Mouse (Mus musculus) midbrain, postnatal 0 days (tissue): Measurements from ENCODE around the gene Sept9. TPM values are rescaled to one million over a fixed set of nuclear protein-coding genes. Genes with fewer than 3 reads are reported as not detected.
A peak's percentile ranks its signal among the peaks of the same experiment; 100 is the strongest.

Source experiments
- ATAC-seq: fragments of 200-750 bp; cut with Nextera tagmentation; 2 replicates; pipeline ENCODE4 v1.8.0; 2017; ENCODE audit warnings: moderate number of reproducible peaks, mild to moderate bottlenecking, moderate TSS enrichment, moderate library complexity; ENCODE audit not compliant: low FRiP score
- DNase-seq: peaks from one replicate; pipeline ENCODE4 v3.0.0-alpha.2; 2015; ENCODE audit warnings: low spot score
- H3K27ac ChIP-seq: fragments of 300-500 bp; sonication (generic); 2 replicates; pipeline ENCODE4 v1.5.1; 2014; ENCODE audit warnings: low read depth, mild to moderate bottlenecking, low read length, mixed read lengths
- H3K27me3 ChIP-seq: fragments of 300-500 bp; sonication (generic); 2 replicates; pipeline ENCODE4 v1.6.1; 2014; ENCODE audit warnings: low read length, control low read depth, mixed read lengths; ENCODE audit not compliant: insufficient read depth
- H3K36me3 ChIP-seq: fragments of 300-500 bp; sonication (generic); 2 replicates; pipeline ENCODE4 v1.6.1; 2014; ENCODE audit warnings: low read length, control low read depth, mixed read lengths; ENCODE audit not compliant: insufficient read depth
- H3K4me1 ChIP-seq: fragments of 300-500 bp; sonication (generic); 2 replicates; pipeline ENCODE4 v1.6.1; 2014; ENCODE audit warnings: mild to moderate bottlenecking, control low read depth, antibody characterized with exemption, low read length, mixed read lengths; ENCODE audit not compliant: insufficient read depth
- H3K4me2 ChIP-seq: fragments of 300-500 bp; sonication (generic); 2 replicates; pipeline ENCODE4 v1.6.1; 2014; ENCODE audit warnings: low read depth, mild to moderate bottlenecking, low read length, mixed read lengths; ENCODE audit not compliant: poor library complexity, severe bottlenecking
- H3K4me3 ChIP-seq: fragments of 300-500 bp; sonication (generic); 2 replicates; pipeline ENCODE4 v1.5.1; 2014; ENCODE audit warnings: low read depth, mild to moderate bottlenecking, low read length, moderate library complexity
- H3K9ac ChIP-seq: fragments of 300-500 bp; sonication (generic); replicated peaks from 2 replicates; pipeline ENCODE4 v1.6.1; 2014; ENCODE audit warnings: mild to moderate bottlenecking, low read length, moderate library complexity, mixed read lengths; ENCODE audit not compliant: poor library complexity, severe bottlenecking
- H3K9me3 ChIP-seq: fragments of 300-500 bp; sonication (generic); 2 replicates; pipeline ENCODE4 v1.6.1; 2016; ENCODE audit warnings: low read length, control low read depth
- CTCF ChIP-seq: IDR thresholded peaks from 2 replicates; pipeline ENCODE4 v1.5.1; 2016; ENCODE audit warnings: antibody characterized with exemption, mild to moderate bottlenecking
- WGBS: fragments of 180-500 bp; shearing (Covaris S2); extraction: QIAGEN DNeasy Blood & Tissue Kit; methylation state at CpG from one replicate; pipeline ENCODE4 v1.1.7; 2014; 5-methylcytosine and 5-hydroxymethylcytosine counted together
- polyA plus RNA-seq: library from polyadenylated mRNA; unstranded; fragments of >200 nt; fragmentation: Nextera tagmentation; extraction: Ambion mirVana; gene quantifications from 2 replicates; pipeline ENCODE4 v1.2.1, GENCODE M21; 2015
- total RNA-seq: library from RNA; depleted of rRNA; stranded (reverse); fragments of >200 nt; gene quantifications from 2 replicates; pipeline ENCODE4 v1.2.3, GENCODE M21; 2014

Sept9 gene
- total and polyA plus RNA-seq, 2 experiments from 2014 or later = 95.3 to 105 TPM

DNA sequence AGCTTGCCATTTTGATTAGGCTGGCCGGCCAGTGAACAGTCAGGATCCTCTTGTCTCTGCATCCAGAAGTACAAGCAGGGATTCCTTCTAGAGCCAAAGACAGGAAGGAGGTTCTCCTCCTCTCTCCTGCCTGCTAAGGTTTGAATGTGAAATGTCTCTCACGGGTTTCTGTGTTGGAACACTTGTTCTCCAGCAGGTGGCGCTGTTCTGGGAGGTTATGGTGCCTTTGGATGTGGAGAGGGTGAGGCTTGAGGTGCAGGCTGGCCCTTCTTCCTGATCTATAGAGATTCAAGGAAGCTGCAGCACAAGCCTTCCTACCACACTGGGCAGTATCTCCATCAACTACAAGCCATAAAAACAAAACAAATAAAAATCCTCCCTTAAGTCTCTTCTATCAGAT, 167.0 kb downstream of the Sept9 start:
- no peak overlapping the region for H3K27ac ChIP-seq
- H3K27me3 ChIP-seq = no peaks in the 10 kb centered on the region
- peaks cover 10% of the 10 kb centered on the region; the same call in 1 of the 2 replicates for H3K36me3 ChIP-seq
- peak; percentile 90 for TF ChIP-seq CTCF
- no peak for ATAC-seq
- no peaks in the 10 kb centered on the region for H3K9me3 ChIP-seq
- no peaks in the 10 kb centered on the region; the same call in 1 of the 2 replicates for H3K4me1 ChIP-seq
- 21% methylated on average over 3 of the region's 3 CpGs for WGBS
- peak; percentile 60 for DNase-seq
- H3K9ac ChIP-seq = no peak overlapping the region
- H3K4me3 ChIP-seq = no peak overlapping the region
- no peak overlapping the region for H3K4me2 ChIP-seq

DNA sequence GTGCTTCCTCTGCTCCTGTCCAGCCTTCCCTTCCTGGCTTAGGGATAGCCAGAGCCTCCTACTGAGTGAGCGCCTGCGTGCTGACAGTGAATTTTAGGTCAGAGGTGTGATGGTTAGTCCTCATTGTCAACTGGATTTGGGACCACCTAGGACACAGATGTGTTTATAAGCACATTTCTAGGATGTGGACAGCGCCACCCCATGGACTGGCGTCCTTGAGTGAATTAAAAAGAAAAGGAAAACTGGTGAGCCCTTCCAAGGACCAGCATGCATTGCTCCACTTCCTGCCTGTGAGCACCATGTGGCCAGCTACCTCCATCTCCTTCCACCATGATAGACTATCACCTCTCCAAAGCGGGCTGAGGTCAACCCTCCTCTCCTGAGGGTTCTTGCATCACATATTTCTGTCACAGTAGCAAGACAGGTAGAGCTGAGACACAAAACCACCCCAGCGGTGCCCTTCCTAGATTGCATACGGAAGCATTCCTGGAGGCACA, 167.4 kb downstream of the Sept9 start:
- Histone ChIP-seq H3K9me3 (no peaks in the 10 kb centered on the region), H3K4me1 (no peaks in the 10 kb centered on the region; the same call in 1 of the 2 replicates), H3K4me3 (no peak overlapping the region), H3K27me3 (no peaks in the 10 kb centered on the region), H3K27ac (no peak overlapping the region), H3K4me2 (no peak overlapping the region), H3K36me3 (peaks cover 5% of the 10 kb centered on the region; the same call in 1 of the 2 replicates), H3K9ac (no peak overlapping the region)
- DNase-seq (no peak), ATAC-seq (no peak)
- 74% methylated on average over 7 of the region's 7 CpGs for WGBS
- peak; percentile 4; the same call in 1 of the 2 replicates for TF ChIP-seq CTCF

DNA sequence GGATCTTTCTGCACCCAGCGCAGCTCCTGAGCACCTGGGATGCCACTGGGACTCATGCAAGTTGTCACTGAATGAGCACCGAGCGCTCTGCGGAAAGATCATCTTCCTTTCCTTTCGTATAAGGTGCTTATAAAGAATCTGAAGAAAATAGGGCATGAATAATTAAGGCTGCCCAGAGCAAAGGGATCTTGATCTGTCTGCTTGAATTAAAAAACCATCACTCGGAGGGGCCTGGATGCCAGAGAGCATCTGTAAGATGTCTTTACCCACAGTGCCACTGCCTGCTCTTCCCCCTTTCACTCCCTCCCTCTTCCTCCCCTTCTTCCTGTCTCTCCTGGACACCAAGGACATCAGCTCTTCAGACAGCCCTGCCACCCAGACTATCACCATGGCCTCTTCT, 168.5 kb downstream of the Sept9 start:
- Histone ChIP-seq H3K27me3 (no peaks in the 10 kb centered on the region), H3K4me2 (no peak overlapping the region), H3K36me3 (no peaks in the 10 kb centered on the region), H3K4me3 (no peak overlapping the region), H3K27ac (no peak overlapping the region), H3K9ac (no peak overlapping the region), H3K9me3 (no peaks in the 10 kb centered on the region), H3K4me1 (no peaks in the 10 kb centered on the region; the same call in 1 of the 2 replicates)
- no peak for TF ChIP-seq CTCF
- DNase-seq (no peak), ATAC-seq (no peak)
- 55% methylated on average over 6 of the region's 6 CpGs for WGBS

DNA sequence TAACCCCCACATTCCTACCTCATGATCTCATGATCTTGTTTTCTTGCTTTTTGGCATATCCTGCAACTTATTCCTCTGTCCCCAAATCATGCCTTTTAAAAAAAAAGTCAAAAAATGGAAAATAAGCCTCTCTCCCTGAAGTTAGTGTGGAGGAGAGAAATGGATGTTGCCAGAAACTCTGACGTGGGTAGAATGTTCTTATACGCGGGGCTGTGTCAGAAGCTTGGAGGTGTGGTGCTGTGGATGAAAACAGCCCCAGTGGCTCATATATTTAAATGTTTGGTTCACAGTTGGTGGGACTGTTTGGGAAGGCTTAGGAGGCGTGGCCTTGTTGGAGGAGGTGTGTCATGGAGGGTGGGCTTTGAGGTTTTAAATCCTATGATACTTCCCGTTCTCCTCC, 169.9 kb downstream of the Sept9 start:
- H3K27me3 ChIP-seq = no peaks in the 10 kb centered on the region
- no peak overlapping the region for H3K9ac ChIP-seq
- no peak overlapping the region for H3K4me2 ChIP-seq
- no peak for DNase-seq
- H3K27ac ChIP-seq = no peak overlapping the region
- no peaks in the 10 kb centered on the region for H3K9me3 ChIP-seq
- H3K4me1 ChIP-seq = no peaks in the 10 kb centered on the region; the same call in 1 of the 2 replicates
- 90% methylated on average over 5 of the region's 5 CpGs for WGBS
- ATAC-seq = no peak
- no peak overlapping the region for H3K4me3 ChIP-seq
- H3K36me3 ChIP-seq = no peaks in the 10 kb centered on the region
- TF ChIP-seq CTCF = no peak

DNA sequence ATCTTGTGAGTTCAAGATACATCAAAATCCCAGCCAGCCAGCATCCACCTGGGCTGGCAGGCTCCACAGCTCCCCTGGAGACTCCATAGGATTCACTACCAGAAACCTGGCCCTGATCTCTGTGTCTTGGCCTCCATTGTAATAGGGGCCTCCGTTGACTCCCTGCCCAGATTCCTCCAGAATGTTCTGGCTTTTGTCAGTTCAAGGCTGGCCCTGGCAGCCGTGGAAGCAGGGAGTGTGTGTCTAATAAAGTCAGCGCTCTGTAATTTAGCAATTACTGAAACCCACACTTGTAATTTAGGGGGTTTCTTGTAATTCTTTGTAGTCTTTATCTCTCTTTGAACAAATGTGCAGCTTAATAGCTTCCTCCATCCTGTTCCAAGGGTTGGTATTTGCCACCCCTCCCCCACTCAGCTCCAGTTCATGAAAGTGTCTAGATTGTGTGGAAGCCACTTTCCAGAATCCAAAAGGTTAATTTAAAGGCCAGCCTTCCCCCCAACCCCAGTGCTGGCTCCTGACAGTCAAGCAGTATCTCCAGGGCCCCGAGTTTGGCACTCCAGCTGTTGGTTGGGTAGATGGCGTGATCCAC, 170.9 kb downstream of the Sept9 start:
- Histone ChIP-seq H3K4me1 (no peaks in the 10 kb centered on the region; the same call in 1 of the 2 replicates), H3K4me2 (no peak overlapping the region), H3K36me3 (no peaks in the 10 kb centered on the region), H3K9me3 (no peaks in the 10 kb centered on the region), H3K27ac (no peak overlapping the region), H3K9ac (no peak overlapping the region), H3K27me3 (no peaks in the 10 kb centered on the region), H3K4me3 (no peak overlapping the region)
- no peak for DNase-seq
- WGBS = 72% methylated on average over 5 of the region's 5 CpGs
- TF ChIP-seq CTCF = no peak
- no peak for ATAC-seq

DNA sequence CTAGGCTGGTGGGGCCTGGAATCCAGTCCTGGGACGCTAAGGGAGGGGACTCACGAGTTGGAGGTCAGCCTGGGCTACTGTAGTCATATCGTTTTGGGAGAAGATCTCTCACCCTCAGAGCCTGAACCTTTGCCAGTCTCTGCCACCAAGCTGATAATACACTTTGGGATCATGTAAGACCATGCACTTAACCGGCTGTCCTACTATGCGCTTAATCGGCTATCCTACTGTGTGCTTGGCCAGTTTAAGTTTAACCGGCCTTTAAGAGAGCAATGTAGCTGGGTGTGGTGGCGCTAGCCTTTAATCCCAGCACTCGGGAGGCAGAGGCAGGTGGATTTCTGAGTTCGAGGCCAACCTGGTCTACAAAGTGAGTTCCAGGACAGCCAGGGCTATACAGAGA, 173.1 kb downstream of the Sept9 start:
- no peak for DNase-seq

More for the DNA sequence above, 173.1 kb downstream of the Sept9 start:
- TF ChIP-seq CTCF = no peak
- Histone ChIP-seq H3K4me1 (no peaks in the 10 kb centered on the region), H3K4me2 (no peak overlapping the region), H3K36me3 (no peaks in the 10 kb centered on the region), H3K9ac (no peak overlapping the region), H3K9me3 (no peaks in the 10 kb centered on the region), H3K4me3 (no peak overlapping the region), H3K27me3 (no peaks in the 10 kb centered on the region), H3K27ac (no peak overlapping the region)
- ATAC-seq = no peak
- 92% methylated on average over 10 of the region's 10 CpGs for WGBS
